Mouse (Mus musculus): Measurements from ENCODE around the gene Myo1e. TPM values are rescaled to one million over a fixed set of nuclear protein-coding genes. Genes with fewer than 3 reads are reported as not detected.

The Myo1e gene
- polyA plus RNA-seq, 1 experiment from 2014 or later: 15.7 TPM

DNA sequence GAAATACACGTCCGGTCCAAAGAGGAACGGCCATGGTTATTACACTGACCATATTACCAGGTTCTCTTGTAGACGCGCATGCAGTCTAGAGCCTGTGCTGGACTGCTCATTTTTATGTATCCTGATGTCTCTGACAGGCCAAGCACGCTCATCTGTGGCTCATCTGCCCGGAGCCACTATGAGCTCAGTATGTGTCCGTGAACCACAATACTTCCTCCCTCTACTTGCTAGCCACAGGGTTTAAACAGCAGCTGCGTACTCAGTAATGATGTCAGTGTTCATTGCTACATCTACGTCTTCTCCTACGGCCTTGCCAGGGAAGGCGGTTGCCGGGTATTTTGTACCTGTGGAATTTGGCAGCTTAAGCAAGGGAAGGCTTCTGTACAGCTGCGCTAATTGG lies 4.5 kb downstream of the Myo1e start:
- DNase-seq (ENCODE audit: low spot score) (no peak), ATAC-seq (ENCODE audit: low FRiP score, low TSS enrichment) (no peak)
- Histone ChIP-seq H3K4me3 (ENCODE audit: low read depth, low read length) (no peak overlapping the region), H3K9ac (ENCODE audit: low read length) (no peak overlapping the region), H3K4me2 (replicated peaks; ENCODE audit: low read depth) (no peak overlapping the region), H3K9me3 (ENCODE audit: control insufficient read depth, low read length) (no peaks in the 10 kb centered on the region), H3K27me3 (ENCODE audit: control insufficient read depth, insufficient read depth, low read length) (no peaks in the 10 kb centered on the region), H3K27ac (replicated peaks) (no peak overlapping the region), H3K4me1 (replicated peaks; ENCODE audit: control insufficient read depth, insufficient read depth) (peaks cover 5% of the 10 kb centered on the region; the same call in 1 of the 2 replicates), H3K36me3 (ENCODE audit: control insufficient read depth, insufficient read depth, low read length) (no peaks in the 10 kb centered on the region)
- TF ChIP-seq EP300 (optimal IDR thresholded peaks at IDR 0.05): no peak
- TF ChIP-seq CTCF (IDR thresholded peaks at IDR 0.05; ENCODE audit: low read depth): no peak
- WGBS: 77% methylated on average over 14 of the region's 14 CpGs

DNA sequence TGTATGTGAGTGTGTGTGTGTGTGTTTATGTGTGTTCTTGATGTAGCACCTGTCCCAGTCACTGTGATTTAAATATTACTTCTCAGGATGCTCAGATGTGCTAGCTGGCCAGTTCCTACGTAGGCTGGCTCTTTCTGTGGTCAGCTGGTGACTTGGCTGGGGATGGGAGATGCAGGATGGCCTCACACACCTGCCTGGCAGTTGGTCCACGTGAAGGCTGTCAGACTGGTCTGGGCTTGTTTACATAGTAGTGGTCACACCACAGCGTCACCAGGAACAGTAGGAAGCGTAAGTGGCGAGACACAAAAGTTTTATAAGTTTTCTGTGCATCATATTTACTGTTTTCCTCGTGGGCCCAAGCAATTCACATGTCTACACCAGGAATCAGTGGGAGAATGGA lies 9.4 kb downstream of the Myo1e start:
- Histone ChIP-seq H3K4me2 (replicated peaks; ENCODE audit: low read depth) (no peak overlapping the region), H3K4me1 (replicated peaks; ENCODE audit: control insufficient read depth, insufficient read depth) (no peaks in the 10 kb centered on the region; the same call in 1 of the 2 replicates), H3K9ac (ENCODE audit: low read length) (no peak overlapping the region), H3K9me3 (ENCODE audit: control insufficient read depth, low read length) (no peaks in the 10 kb centered on the region), H3K27me3 (ENCODE audit: control insufficient read depth, insufficient read depth, low read length) (no peaks in the 10 kb centered on the region), H3K27ac (replicated peaks) (no peak overlapping the region), H3K36me3 (ENCODE audit: control insufficient read depth, insufficient read depth, low read length) (no peaks in the 10 kb centered on the region), H3K4me3 (ENCODE audit: low read depth, low read length) (no peak overlapping the region)
- 0 out of 2 replicates have a peak, but pooled peaks have one; percentile 58 for ATAC-seq (ENCODE audit: low FRiP score, low TSS enrichment)
- peak; percentile 33 for DNase-seq (ENCODE audit: low spot score)
- TF ChIP-seq EP300 (optimal IDR thresholded peaks at IDR 0.05) (no peak), CTCF (IDR thresholded peaks at IDR 0.05; ENCODE audit: low read depth) (no peak)
- 61% methylated on average over 6 of the region's 6 CpGs for WGBS

GRCm38 (mm10) chr9:70219295-70219931 lies 12.3 kb downstream of the Myo1e start:
- Histone ChIP-seq H3K4me3 (ENCODE audit: low read depth, low read length) (no peak overlapping the region), H3K9ac (ENCODE audit: low read length) (no peak overlapping the region), H3K4me2 (replicated peaks; ENCODE audit: low read depth) (no peak overlapping the region), H3K9me3 (ENCODE audit: control insufficient read depth, low read length) (no peaks in the 10 kb centered on the region), H3K27me3 (ENCODE audit: control insufficient read depth, insufficient read depth, low read length) (no peaks in the 10 kb centered on the region), H3K36me3 (ENCODE audit: control insufficient read depth, insufficient read depth, low read length) (no peaks in the 10 kb centered on the region), H3K4me1 (replicated peaks; ENCODE audit: control insufficient read depth, insufficient read depth) (no peaks in the 10 kb centered on the region; the same call in 1 of the 2 replicates), H3K27ac (replicated peaks) (no peak overlapping the region)
- ATAC-seq (ENCODE audit: low FRiP score, low TSS enrichment): no peak
- TF ChIP-seq EP300 (optimal IDR thresholded peaks at IDR 0.05) (no peak), CTCF (IDR thresholded peaks at IDR 0.05; ENCODE audit: low read depth) (no peak)
- DNase-seq (ENCODE audit: low spot score): no peak
- 67% methylated on average over 6 of the region's 6 CpGs for WGBS

DNA sequence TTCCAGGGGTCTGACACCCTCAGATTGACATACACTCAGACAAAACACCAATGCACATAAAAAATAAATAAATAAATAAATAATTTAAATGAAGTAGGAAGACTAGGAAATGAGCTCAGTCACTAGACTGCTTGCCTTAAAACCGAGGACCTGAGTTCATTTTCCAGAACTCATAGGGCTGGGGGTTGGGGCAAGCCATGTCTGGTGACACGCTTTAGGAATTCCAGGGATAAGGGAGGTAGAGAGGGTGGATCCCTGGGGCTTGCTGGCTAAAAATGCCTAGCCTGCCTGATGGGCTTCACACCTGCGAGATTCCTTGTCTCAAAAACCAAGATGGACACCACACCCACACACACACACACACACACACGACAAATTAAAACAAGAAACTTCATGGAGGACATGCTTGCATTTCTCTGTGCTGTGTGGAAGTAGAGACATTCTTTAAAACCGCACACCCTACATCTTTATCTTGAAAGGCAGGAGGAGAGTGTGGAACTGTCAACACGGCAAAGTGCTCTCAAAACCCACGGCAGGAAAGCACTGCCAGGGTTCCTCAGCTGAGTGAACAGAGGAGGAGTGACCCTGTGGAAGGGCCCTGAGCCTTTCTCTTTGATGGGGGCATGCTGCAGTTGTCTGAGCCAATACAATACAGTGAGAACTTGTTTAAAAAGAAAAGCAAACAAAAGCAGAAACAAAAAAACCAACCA lies 13.5 kb downstream of the Myo1e start:
- no peak overlapping the region for H3K27ac ChIP-seq (replicated peaks)
- no peaks in the 10 kb centered on the region for H3K9me3 ChIP-seq (ENCODE audit: control insufficient read depth, low read length)
- H3K4me1 ChIP-seq (replicated peaks; ENCODE audit: control insufficient read depth, insufficient read depth): no peaks in the 10 kb centered on the region; the same call in 1 of the 2 replicates
- WGBS: 54% methylated on average over 7 of the region's 7 CpGs
- H3K4me3 ChIP-seq (ENCODE audit: low read depth, low read length): no peak overlapping the region
- no peak for DNase-seq (ENCODE audit: low spot score)
- ATAC-seq (ENCODE audit: low FRiP score, low TSS enrichment): no peak
- no peak for TF ChIP-seq EP300 (optimal IDR thresholded peaks at IDR 0.05)
- no peak for TF ChIP-seq CTCF (IDR thresholded peaks at IDR 0.05; ENCODE audit: low read depth)
- H3K36me3 ChIP-seq (ENCODE audit: control insufficient read depth, insufficient read depth, low read length): no peaks in the 10 kb centered on the region
- no peak overlapping the region for H3K9ac ChIP-seq (ENCODE audit: low read length)
- no peaks in the 10 kb centered on the region for H3K27me3 ChIP-seq (ENCODE audit: control insufficient read depth, insufficient read depth, low read length)
- no peak overlapping the region for H3K4me2 ChIP-seq (replicated peaks; ENCODE audit: low read depth)

DNA sequence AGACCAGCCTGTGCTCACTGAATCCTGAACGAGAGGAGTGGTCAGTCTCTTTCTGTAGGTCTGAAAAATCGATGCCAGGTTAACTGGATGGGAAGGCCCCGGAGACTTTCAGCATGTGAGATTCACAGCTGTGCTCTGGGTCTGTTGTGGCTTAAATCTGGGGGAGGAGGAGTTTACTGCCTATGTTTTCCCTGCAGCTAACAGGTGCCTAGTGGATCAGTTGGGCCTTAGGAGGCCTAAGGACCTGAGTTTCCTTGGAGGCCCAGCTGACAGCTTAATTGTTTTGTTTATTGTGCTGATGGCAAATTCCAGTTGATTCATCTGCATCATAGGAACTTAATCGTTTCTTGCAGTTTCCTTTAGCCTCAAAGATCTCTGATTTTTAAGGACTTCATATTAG lies 16.0 kb downstream of the Myo1e start:
- no peaks in the 10 kb centered on the region for H3K27me3 ChIP-seq (ENCODE audit: control insufficient read depth, insufficient read depth, low read length)
- no peak overlapping the region for H3K27ac ChIP-seq (replicated peaks)
- no peak overlapping the region for H3K9ac ChIP-seq (ENCODE audit: low read length)
- ATAC-seq (ENCODE audit: low FRiP score, low TSS enrichment) (no peak), DNase-seq (ENCODE audit: low spot score) (no peak)
- no peak overlapping the region for H3K4me2 ChIP-seq (replicated peaks; ENCODE audit: low read depth)
- no peaks in the 10 kb centered on the region for H3K36me3 ChIP-seq (ENCODE audit: control insufficient read depth, insufficient read depth, low read length)
- TF ChIP-seq EP300 (optimal IDR thresholded peaks at IDR 0.05): no peak
- TF ChIP-seq CTCF (IDR thresholded peaks at IDR 0.05; ENCODE audit: low read depth): no peak
- H3K4me3 ChIP-seq (ENCODE audit: low read depth, low read length): no peak overlapping the region
- no peaks in the 10 kb centered on the region for H3K9me3 ChIP-seq (ENCODE audit: control insufficient read depth, low read length)
- H3K4me1 ChIP-seq (replicated peaks; ENCODE audit: control insufficient read depth, insufficient read depth): no peaks in the 10 kb centered on the region; the same call in 1 of the 2 replicates
- 72% methylated on average over 4 of the region's 4 CpGs for WGBS

DNA sequence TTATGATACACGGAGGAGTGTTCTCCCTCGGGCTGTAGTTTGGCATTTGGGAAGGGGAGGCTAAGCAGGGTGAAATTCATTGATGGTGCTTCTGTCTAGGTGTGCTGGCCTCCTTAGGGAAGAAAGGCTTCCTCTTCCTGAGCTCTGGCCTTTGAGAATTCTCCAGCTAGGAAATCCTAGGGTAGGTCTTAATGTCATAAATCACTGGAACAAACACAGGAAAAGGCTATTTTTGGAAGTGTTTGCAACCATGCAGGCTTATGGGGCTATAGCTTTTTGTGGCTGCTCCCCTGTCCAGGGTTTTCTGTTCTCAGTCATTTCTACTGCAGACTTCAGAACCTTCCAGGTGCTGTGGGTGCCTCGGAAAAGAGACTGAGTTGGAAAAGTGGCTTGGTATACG lies 16.9 kb downstream of the Myo1e start:
- DNase-seq (ENCODE audit: low spot score): no peak
- Histone ChIP-seq H3K4me1 (replicated peaks; ENCODE audit: control insufficient read depth, insufficient read depth) (no peaks in the 10 kb centered on the region; the same call in 1 of the 2 replicates), H3K36me3 (ENCODE audit: control insufficient read depth, insufficient read depth, low read length) (no peaks in the 10 kb centered on the region), H3K9me3 (ENCODE audit: control insufficient read depth, low read length) (no peaks in the 10 kb centered on the region), H3K27me3 (ENCODE audit: control insufficient read depth, insufficient read depth, low read length) (no peaks in the 10 kb centered on the region), H3K4me2 (replicated peaks; ENCODE audit: low read depth) (no peak overlapping the region; the same call in 1 of the 2 replicates), H3K9ac (ENCODE audit: low read length) (no peak overlapping the region), H3K27ac (replicated peaks) (no peak overlapping the region), H3K4me3 (ENCODE audit: low read depth, low read length) (no peak overlapping the region)
- no peak for TF ChIP-seq CTCF (IDR thresholded peaks at IDR 0.05; ENCODE audit: low read depth)
- no peak for TF ChIP-seq EP300 (optimal IDR thresholded peaks at IDR 0.05)
- no peak for ATAC-seq (ENCODE audit: low FRiP score, low TSS enrichment)
- 45% methylated on average over 4 of the region's 4 CpGs for WGBS

All from stomach, postnatal 0 days (tissue).